Mouse (Mus musculus): Measurements from ENCODE around the gene Fam129b.

DNA sequence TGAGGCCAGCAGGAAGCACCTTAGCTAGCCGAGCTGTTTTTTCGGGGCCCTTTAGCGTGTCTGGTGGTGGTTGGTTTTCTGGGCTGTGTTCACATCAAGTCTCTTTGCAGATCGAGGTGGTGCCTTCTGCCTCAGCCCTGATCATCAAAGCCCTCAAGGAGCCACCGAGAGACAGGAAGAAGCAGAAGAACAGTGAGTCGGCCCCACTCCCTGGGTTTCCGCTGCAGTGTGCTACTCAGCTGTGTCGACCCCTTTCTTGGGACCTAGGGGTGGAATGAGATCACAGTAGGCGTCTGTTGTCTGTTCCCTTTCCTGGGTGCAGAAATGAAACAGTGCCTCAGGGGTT is 86.9 kb downstream of the Fam129b start:
- TF ChIP-seq CTCF (IDR thresholded peaks at IDR 0.05; ENCODE audit: borderline replicate concordance, extremely low read depth, insufficient read depth, insufficient read length) (no peak), POLR2A (IDR thresholded peaks at IDR 0.05; ENCODE audit: borderline replicate concordance, extremely low read depth, insufficient read depth, insufficient read length, poor library complexity, severe bottlenecking) (no peak)
